Mouse (Mus musculus) embryonic facial prominence, embryonic 12.5 days (tissue): ENCODE data around the gene Cyb5d1. TPM values are rescaled to one million over a fixed set of nuclear protein-coding genes. Genes with fewer than 3 reads are reported as not detected.

Source experiments
- ATAC-seq: fragments of 200-750 bp; cut with Nextera tagmentation; 2 replicates; pipeline ENCODE4 v1.8.0; 2017; ENCODE audit not compliant: insufficient number of reproducible peaks, insufficient read depth, low FRiP score, low TSS enrichment
- H3K27ac ChIP-seq: fragments of 300-500 bp; sonication (generic); 2 replicates; pipeline ENCODE4 v1.5.1; 2016; ENCODE audit warnings: mild to moderate bottlenecking
- H3K27me3 ChIP-seq: fragments of 300-500 bp; sonication (generic); 2 replicates; pipeline ENCODE4 v1.6.1; 2016; ENCODE audit warnings: mild to moderate bottlenecking, moderate library complexity
- H3K36me3 ChIP-seq: fragments of 300-500 bp; sonication (generic); 2 replicates; pipeline ENCODE4 v1.6.1; 2016; ENCODE audit warnings: mild to moderate bottlenecking
- H3K4me1 ChIP-seq: fragments of 300-500 bp; sonication (generic); 2 replicates; pipeline ENCODE4 v1.6.1; 2016
- H3K4me2 ChIP-seq: fragments of 300-500 bp; sonication (generic); replicated peaks from 2 replicates; pipeline ENCODE4 v1.6.1; 2016; ENCODE audit warnings: mild to moderate bottlenecking, moderate library complexity
- H3K4me3 ChIP-seq: fragments of 300-500 bp; sonication (generic); 2 replicates; pipeline ENCODE4 v1.5.1; 2016; ENCODE audit warnings: mild to moderate bottlenecking
- H3K9ac ChIP-seq: fragments of 300-500 bp; sonication (generic); 2 replicates; pipeline ENCODE4 v1.6.1; 2016; ENCODE audit warnings: mild to moderate bottlenecking, moderate library complexity
- H3K9me3 ChIP-seq: fragments of 300-500 bp; sonication (generic); 2 replicates; pipeline ENCODE4 v1.6.1; 2016; ENCODE audit warnings: mild to moderate bottlenecking, moderate library complexity
- WGBS: fragments of 180-500 bp; shearing (Covaris S2); methylation state at CpG from one replicate; pipeline ENCODE4 v1.1.7; 2016; 5-methylcytosine and 5-hydroxymethylcytosine counted together
- polyA plus RNA-seq: library from polyadenylated mRNA; unstranded; fragments of >200 nt; fragmentation: Nextera tagmentation; extraction: Ambion mirVana; gene quantifications from 2 replicates; pipeline ENCODE4 v1.2.1, GENCODE M21; 2016

The Cyb5d1 gene
- polyA plus RNA-seq, 1 experiment from 2014 or later = 50.0 TPM

DNA sequence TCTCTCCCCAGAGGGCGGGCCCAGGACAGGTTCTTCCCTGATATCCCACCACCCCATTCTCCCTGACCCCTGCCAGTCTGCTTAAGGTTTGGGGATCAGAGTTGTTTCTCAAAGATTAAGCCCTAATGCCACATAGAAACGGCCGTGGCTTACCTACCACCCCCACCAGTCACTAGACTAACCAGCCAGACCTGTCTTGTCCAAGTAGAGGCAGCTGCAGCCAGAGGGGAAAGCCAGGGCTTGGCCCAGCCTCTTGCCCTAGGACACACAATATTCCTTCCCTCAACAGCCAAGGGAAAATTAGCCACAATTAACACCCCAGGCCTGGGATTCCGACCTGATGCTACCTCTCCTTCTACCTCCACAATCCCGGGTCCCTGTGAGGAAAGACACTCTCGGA is 29.7 kb downstream of the Cyb5d1 start:
- H3K4me3 ChIP-seq = peak overlapping the region; percentile 93
- H3K36me3 ChIP-seq = peaks cover 35% of the 10 kb centered on the region
- H3K9ac ChIP-seq = peak overlapping the region; percentile 73
- peak overlapping the region; percentile 99 for H3K27ac ChIP-seq
- H3K27me3 ChIP-seq = no peaks in the 10 kb centered on the region
- ATAC-seq = no peak
- H3K9me3 ChIP-seq = no peaks in the 10 kb centered on the region
- peaks cover 39% of the 10 kb centered on the region for H3K4me1 ChIP-seq
- H3K4me2 ChIP-seq = peak overlapping the region; percentile 80
- 15% methylated on average over 6 of the region's 6 CpGs for WGBS

DNA sequence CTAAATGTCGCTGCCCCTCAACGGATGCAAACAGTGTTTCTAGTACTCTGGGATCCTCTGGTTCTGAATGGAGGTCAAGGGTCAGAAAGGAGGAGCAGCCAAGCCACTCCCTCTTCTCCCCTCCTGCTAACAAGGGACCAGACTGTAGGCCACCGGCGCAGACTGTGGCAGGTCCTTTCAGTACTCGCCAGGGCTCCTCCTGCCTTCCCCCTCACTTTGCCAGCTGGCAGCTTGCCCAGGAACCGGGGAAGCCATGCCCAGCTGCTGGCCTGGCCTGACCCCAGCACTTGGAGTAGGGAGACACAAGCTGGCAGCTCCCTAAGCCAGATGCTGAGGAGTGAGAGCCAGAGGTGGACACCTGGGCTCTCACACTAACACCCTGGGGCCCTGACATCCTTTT is 30.5 kb downstream of the Cyb5d1 start:
- H3K4me1 ChIP-seq = peaks cover 37% of the 10 kb centered on the region
- 4% methylated on average over 6 of the region's 6 CpGs for whole genome bisulfite sequencing
- H3K4me3 ChIP-seq = peak overlapping the region; percentile 93
- H3K27me3 ChIP-seq = no peaks in the 10 kb centered on the region
- H3K36me3 ChIP-seq = peaks cover 43% of the 10 kb centered on the region
- 0 out of 2 replicates have a peak, but pooled peaks have one; percentile 22 for ATAC-seq
- H3K9me3 ChIP-seq = no peaks in the 10 kb centered on the region
- peak overlapping the region; percentile 99 for H3K27ac ChIP-seq
- peak overlapping the region; percentile 80 for H3K4me2 ChIP-seq
- peak overlapping the region; percentile 73; the same call in 1 of the 2 replicates for H3K9ac ChIP-seq

DNA sequence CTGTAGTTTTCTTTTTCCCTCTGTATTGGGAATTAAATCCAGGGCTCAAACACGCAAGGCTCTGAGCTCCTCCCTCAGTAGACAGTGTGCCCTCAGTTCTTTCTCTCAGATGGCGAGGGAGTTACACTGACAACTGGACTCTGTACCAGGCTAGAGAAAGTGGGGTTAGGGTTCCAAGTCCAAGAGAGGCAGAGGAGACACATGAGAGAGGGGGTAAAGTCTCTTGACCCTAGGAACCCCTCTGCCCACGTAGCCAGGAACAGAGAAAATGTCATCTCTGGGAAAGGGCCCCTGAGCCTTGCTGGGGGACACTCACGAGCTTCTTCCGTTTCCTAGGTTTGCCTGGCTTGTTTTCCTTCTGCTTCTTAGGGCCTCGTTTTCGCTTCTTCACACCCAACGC is 31.1 kb downstream of the Cyb5d1 start:
- H3K9me3 ChIP-seq = no peaks in the 10 kb centered on the region
- H3K27me3 ChIP-seq = no peaks in the 10 kb centered on the region
- peak overlapping the region; percentile 21; the same call in 1 of the 2 replicates for H3K9ac ChIP-seq
- WGBS = 37% methylated on average over 8 of the region's 8 CpGs
- no peak for ATAC-seq
- H3K4me2 ChIP-seq = peak overlapping the region; percentile 80
- peaks cover 37% of the 10 kb centered on the region for H3K4me1 ChIP-seq
- peaks cover 49% of the 10 kb centered on the region for H3K36me3 ChIP-seq
- no peak overlapping the region for H3K4me3 ChIP-seq
- H3K27ac ChIP-seq = peak overlapping the region; percentile 99

DNA sequence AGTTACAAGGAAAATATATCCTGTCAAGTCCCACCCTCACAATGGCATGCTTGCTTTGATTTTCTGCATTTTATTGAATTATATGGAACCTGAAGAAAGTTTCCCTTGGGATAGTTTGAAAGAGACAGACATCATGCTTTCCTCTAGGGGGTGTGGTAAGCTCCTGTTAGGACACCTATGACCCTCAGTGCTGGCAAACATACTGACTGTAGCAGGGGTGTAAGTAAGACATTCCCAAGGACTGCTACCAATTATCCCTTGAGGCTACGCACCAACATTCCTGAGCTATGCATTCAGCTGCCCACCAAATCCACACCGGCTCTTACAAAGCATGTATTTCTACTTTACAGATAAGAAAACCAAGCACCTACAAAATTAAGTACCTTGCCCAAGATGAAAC is 33.0 kb downstream of the Cyb5d1 start:
- H3K4me1 ChIP-seq = peaks cover 37% of the 10 kb centered on the region
- no peak overlapping the region for H3K4me2 ChIP-seq
- no peaks in the 10 kb centered on the region for H3K9me3 ChIP-seq
- no peaks in the 10 kb centered on the region for H3K27me3 ChIP-seq
- peaks cover 68% of the 10 kb centered on the region for H3K36me3 ChIP-seq
- no peak for ATAC-seq
- 25% methylated on average over 2 of the region's 2 CpGs for WGBS
- H3K9ac ChIP-seq = no peak overlapping the region
- H3K27ac ChIP-seq = 0 out of 2 replicates have a peak overlapping the region, but pooled peaks have one; percentile 4
- no peak overlapping the region for H3K4me3 ChIP-seq

DNA sequence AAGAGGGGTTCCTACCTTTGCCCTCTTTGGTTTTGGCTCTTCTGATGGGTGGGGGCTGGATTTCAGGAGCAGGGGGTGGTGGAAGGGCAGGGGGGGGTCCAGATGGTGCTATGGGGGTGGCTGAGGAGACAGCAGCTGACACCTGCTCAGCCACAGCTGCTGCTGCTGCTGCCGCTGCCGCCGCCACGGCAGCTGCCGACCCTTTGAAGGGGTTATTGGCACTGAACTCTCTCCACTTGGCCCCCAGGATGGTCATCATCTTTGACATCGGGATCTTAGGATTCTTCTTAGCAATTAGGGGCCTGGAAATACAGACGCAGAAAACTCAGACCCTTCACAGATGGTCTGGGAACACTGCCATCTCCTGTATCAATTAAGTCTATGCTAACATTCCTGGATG is 33.4 kb downstream of the Cyb5d1 start:
- H3K4me3 ChIP-seq = no peak overlapping the region
- H3K36me3 ChIP-seq = peaks cover 72% of the 10 kb centered on the region
- H3K4me1 ChIP-seq = peaks cover 37% of the 10 kb centered on the region
- no peaks in the 10 kb centered on the region for H3K9me3 ChIP-seq
- H3K27me3 ChIP-seq = no peaks in the 10 kb centered on the region
- no peak overlapping the region for H3K4me2 ChIP-seq
- no peak overlapping the region for H3K9ac ChIP-seq
- 50% methylated on average over 7 of the region's 7 CpGs for WGBS
- no peak for ATAC-seq
- H3K27ac ChIP-seq = no peak overlapping the region

DNA sequence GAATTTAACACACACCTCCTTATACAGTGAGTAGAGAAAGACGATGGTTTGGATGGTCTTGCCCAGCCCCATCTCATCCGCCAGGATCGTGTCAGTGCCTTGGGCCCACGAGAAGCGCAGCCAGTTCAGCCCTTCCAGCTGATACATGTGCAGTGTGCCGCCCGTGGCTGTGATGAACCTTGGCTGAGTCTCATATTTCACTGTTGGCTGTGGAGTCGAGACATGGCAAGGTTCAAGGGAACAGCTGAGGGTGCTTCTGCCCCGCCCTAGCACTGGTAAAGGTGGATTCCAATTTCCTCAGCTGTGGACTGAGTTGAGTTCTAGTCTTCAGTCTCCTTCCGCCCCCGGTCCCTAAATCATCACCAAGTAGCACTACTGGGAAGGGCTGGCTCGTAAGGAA is 37.7 kb downstream of the Cyb5d1 start:
- ATAC-seq = no peak
- Histone ChIP-seq H3K27me3 (no peaks in the 10 kb centered on the region), H3K4me1 (peaks cover 3% of the 10 kb centered on the region), H3K9me3 (no peaks in the 10 kb centered on the region), H3K4me3 (no peak overlapping the region), H3K4me2 (no peak overlapping the region), H3K36me3 (peaks cover 97% of the 10 kb centered on the region), H3K9ac (no peak overlapping the region), H3K27ac (no peak overlapping the region)
- 84% methylated on average over 12 of the region's 12 CpGs for WGBS

DNA sequence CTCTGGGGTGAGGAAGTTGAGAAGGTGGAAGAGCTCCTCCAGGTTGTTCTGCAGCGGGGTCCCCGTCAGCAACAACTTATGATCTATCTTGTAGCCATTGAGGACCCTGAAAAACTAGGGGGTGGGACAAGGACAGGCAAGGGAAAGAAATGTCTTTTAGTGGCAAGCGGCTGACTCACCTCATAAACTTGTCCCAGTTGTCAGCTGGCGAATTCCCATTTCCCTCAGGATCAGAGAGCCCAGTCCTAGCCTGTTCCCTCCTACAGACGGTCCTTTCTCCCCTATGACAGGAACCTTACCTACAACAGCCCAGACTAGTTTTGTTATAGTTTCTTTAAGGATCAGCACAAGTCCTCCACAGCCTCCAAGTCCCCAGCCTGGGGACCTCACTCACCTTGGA is 38.9 kb downstream of the Cyb5d1 start:
- Histone ChIP-seq H3K4me2 (no peak overlapping the region), H3K27ac (no peak overlapping the region), H3K4me1 (no peaks in the 10 kb centered on the region), H3K4me3 (no peak overlapping the region), H3K27me3 (no peaks in the 10 kb centered on the region), H3K9me3 (no peaks in the 10 kb centered on the region), H3K36me3 (peaks cover 98% of the 10 kb centered on the region), H3K9ac (no peak overlapping the region)
- ATAC-seq = no peak
- WGBS = 95% methylated on average over 5 of the region's 5 CpGs

DNA sequence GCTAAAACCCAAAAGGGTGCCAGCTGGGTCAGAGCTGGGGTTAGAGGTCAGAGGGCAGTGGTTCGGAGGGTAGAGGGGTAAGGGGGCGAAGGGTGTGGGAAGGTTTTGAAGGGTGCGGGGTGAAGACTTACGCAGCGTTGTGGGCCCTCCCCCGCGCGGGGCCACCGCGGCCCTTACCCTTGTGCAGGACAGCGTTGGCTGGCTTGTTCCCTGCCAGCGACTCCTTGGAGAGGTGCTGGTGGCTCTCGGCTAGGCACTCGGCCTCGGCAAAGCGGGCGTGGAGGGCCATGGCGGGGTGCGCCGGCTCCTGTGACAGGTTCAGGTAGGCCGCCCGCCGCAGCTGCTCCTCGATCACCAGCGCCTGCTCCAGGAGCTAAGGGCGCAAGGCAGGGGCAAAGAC is 49.0 kb downstream of the Cyb5d1 start:
- Histone ChIP-seq H3K27ac (no peak overlapping the region), H3K4me1 (peaks cover 2% of the 10 kb centered on the region; the same call in 1 of the 2 replicates), H3K36me3 (peaks cover 85% of the 10 kb centered on the region), H3K4me3 (no peak overlapping the region), H3K9me3 (no peaks in the 10 kb centered on the region), H3K27me3 (no peaks in the 10 kb centered on the region), H3K9ac (no peak overlapping the region), H3K4me2 (no peak overlapping the region)
- WGBS = 87% methylated on average over 25 of the region's 26 CpGs
- no peak for ATAC-seq

Other genes starting within 250 kb of the Cyb5d1 start
- gene Alox12b, start 238.6 kb downstream of the Cyb5d1 start, polyA plus RNA-seq = 0.15 and 0.19 TPM in 2 replicates
- gene Alox8, start 197.8 kb downstream of the Cyb5d1 start, polyA plus RNA-seq = 0.12 and 0.20 TPM in 2 replicates
- 0.10 and 0.17 TPM in 2 replicates for gene Gucy2e, start 158.6 kb downstream of the Cyb5d1 start, polyA plus RNA-seq
- gene Cntrob, start 71.9 kb downstream of the Cyb5d1 start, polyA plus RNA-seq = 31.2 and 34.1 TPM in 2 replicates
- 164 and 173 TPM in 2 replicates for gene Trappc1, start 71.7 kb downstream of the Cyb5d1 start, polyA plus RNA-seq
- 2.2 and 2.4 TPM in 2 replicates for gene Kcnab3, start 69.4 kb downstream of the Cyb5d1 start, polyA plus RNA-seq
- gene Rnf227, start 55.2 kb downstream of the Cyb5d1 start, polyA plus RNA-seq = 24.1 and 25.0 TPM in 2 replicates
- 130 and 135 TPM in 2 replicates for gene Chd3, start 26.2 kb downstream of the Cyb5d1 start, polyA plus RNA-seq
- 126 and 129 TPM in 2 replicates for gene Naa38, start 144 bp downstream of the Cyb5d1 start, polyA plus RNA-seq
- 18.1 and 21.3 TPM in 2 replicates for gene Tmem88, start 2.6 kb upstream of the Cyb5d1 start, polyA plus RNA-seq
- gene Kdm6b, start 18.0 kb upstream of the Cyb5d1 start, polyA plus RNA-seq = 42.3 and 43.4 TPM in 2 replicates
- gene Dnah2, start 153.5 kb upstream of the Cyb5d1 start, polyA plus RNA-seq = 2.4 and 2.8 TPM in 2 replicates
- 57.0 and 61.9 TPM in 2 replicates for gene Efnb3, start 164.6 kb upstream of the Cyb5d1 start, polyA plus RNA-seq
- 29.4 and 36.2 TPM in 2 replicates for gene Wrap53, start 184.6 kb upstream of the Cyb5d1 start, polyA plus RNA-seq
- 159 and 161 TPM in 2 replicates for gene Trp53, start 184.7 kb upstream of the Cyb5d1 start, polyA plus RNA-seq
- gene Atp1b2, start 210.3 kb upstream of the Cyb5d1 start, polyA plus RNA-seq = 4.2 and 5.3 TPM in 2 replicates
- not detected in 2 replicates for gene Shbg, start 222.3 kb upstream of the Cyb5d1 start, polyA plus RNA-seq
- gene Sat2, start 226.4 kb upstream of the Cyb5d1 start, polyA plus RNA-seq = 25.4 and 25.8 TPM in 2 replicates
- gene Fxr2, start 237.4 kb upstream of the Cyb5d1 start, polyA plus RNA-seq = 52.2 and 58.4 TPM in 2 replicates